7 mouse cellular contexts compared by ENCODE assay signal in the genomic region with DNA sequence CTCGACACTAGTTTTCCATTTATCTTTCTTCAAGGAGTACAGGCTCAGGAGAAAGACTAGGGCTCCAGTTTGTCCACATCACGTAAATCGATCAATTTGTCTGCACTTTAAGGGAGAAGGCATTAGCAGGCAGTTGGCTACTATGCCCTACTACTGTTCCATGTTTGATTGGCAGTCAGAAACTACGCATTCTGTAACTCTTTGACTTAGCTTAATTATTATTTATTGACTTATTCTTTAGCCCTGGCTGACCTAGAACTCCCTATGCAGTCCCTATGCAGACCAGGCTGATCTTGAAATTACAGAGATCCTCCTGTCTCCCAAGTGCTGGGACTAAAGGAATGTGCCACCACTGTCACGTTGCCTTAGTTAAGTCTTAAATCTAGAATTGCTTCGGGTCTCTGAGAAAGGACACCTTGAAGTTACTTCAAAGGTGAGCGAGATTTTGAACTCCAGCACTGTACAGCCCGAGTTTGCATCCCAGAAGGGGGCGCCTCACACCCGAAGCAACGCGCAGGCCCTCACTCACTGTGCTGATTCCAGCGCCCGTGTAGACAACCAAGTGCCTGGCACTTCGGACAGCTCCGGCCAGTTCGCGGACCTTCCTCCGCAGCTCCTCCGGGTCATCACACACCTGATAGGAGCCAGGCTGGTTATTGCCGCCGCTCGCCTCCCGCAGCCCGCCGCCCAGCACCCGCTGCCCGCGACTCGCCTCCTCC. TPM values are rescaled to one million over a fixed set of nuclear protein-coding genes. Genes with fewer than 3 reads are reported as not detected.
A peak's percentile ranks its signal among the peaks of the same experiment; 100 is the strongest.
DNase-seq lines count a peak whose midpoint lies in the region; ATAC-seq and TF ChIP-seq lines count a peak whose summit lies in the region.

No protein-coding gene starts in this region.

- intact Hi-C loops in heart, postnatal 36 days (cut with DNase I), result loop anchor here (1.0 kb wide), 1 partner anchor 88 kb away; no protein-coding TSS in a partner anchor

- peak; percentile 77 for ATAC-seq in embryonic facial prominence, embryonic 14.5 days (ENCODE audit: low read depth)

- H3K27me3 ChIP-seq in CH12.LX (replicated peaks), result no peaks in the 10 kb centered on the region
- H3K27me3 ChIP-seq in embryonic facial prominence, embryonic 14.5 days (replicated peaks; ENCODE audit: control insufficient read depth, insufficient read depth, low read length), result no peaks in the 10 kb centered on the region

- peak overlapping the region; percentile 83 for H3K27ac ChIP-seq in CH12.LX (ENCODE audit: insufficient read depth, low read depth)
- H3K27ac ChIP-seq in embryonic facial prominence, embryonic 14.5 days (replicated peaks; ENCODE audit: low read depth, low read length), result peak overlapping the region; percentile 25; the same call in 1 of the 2 replicates

- dilution Hi-C loops in CH12.LX (cut with MboI; ENCODE audit: extremely low pct_ligation_motif_present, extremely low pct_unique_long_range_greater_than_20kb, low sequenced_read_pairs), result no loop called here

- 13% methylated on average over 30 of the region's 30 CpGs for WGBS in embryonic facial prominence, embryonic 14.5 days

- H3K79me2 ChIP-seq in CH12.LX (replicated peaks; ENCODE audit: control insufficient read depth, extremely low read depth, insufficient read depth, poor library complexity, severe bottlenecking), result peaks cover 26% of the 10 kb centered on the region

- TF ChIP-seq EP300 in CH12.LX (IDR thresholded peaks at IDR 0.05; ENCODE audit: low read length), result no peak

- H3K4me2 ChIP-seq in CH12.LX (ENCODE audit: insufficient read depth, low read depth, poor library complexity, severe bottlenecking), result peak overlapping the region; percentile 86
- peak overlapping the region; percentile 88 for H3K4me2 ChIP-seq in embryonic facial prominence, embryonic 14.5 days (ENCODE audit: low read depth, low read length)

- peak; percentile 40 to 96; a peak in 3 of 4 replicates for TF ChIP-seq CTCF in CH12.LX (conservative IDR thresholded peaks at IDR 0.05 in 1 of 2, IDR thresholded peaks at IDR 0.05 in 1 of 2; ENCODE audit: low read depth in 2 of 2, low read length in 2 of 2)

- peak; percentile 88 for TF ChIP-seq RAD21 in CH12.LX (IDR thresholded peaks at IDR 0.05; ENCODE audit: low read depth, low read length)

- peaks cover 27 to 52% of the 10 kb centered on the region in 2 experiments for H3K4me1 ChIP-seq in CH12.LX (ENCODE audit: control insufficient read depth in 1 of 2, insufficient read depth in 2 of 2)
- H3K4me1 ChIP-seq in embryonic facial prominence, embryonic 14.5 days (ENCODE audit: control insufficient read depth, insufficient read depth, low read length), result peaks cover 4% of the 10 kb centered on the region; the same call in 1 of the 2 replicates

- H3K4me3 ChIP-seq in CH12.LX (replicated peaks in 1 of 3; ENCODE audit: low read depth in 2 of 3, low read length in 2 of 3, poor library complexity in 1 of 3), result peak overlapping the region; percentile 82 to 100 (median 100)
- peak overlapping the region; percentile 90 for H3K4me3 ChIP-seq in embryonic facial prominence, embryonic 14.5 days (ENCODE audit: low read depth, low read length)

- peaks cover 55 to 77% of the 10 kb centered on the region in 2 experiments for H3K36me3 ChIP-seq in CH12.LX (replicated peaks in 1 of 2; ENCODE audit: control insufficient read depth in 1 of 2, insufficient read depth in 1 of 2, low read length in 1 of 2)
- H3K36me3 ChIP-seq in embryonic facial prominence, embryonic 14.5 days (ENCODE audit: control insufficient read depth, insufficient read depth, low read length), result peaks cover 58% of the 10 kb centered on the region

- peak overlapping the region; percentile 93 for H3K9ac ChIP-seq in CH12.LX (ENCODE audit: insufficient read depth, low read depth)
- peak overlapping the region; percentile 77 for H3K9ac ChIP-seq in embryonic facial prominence, embryonic 14.5 days (ENCODE audit: low read depth, low read length)

- DNase-seq in CH12.LX (ENCODE audit: extremely low read depth), result peak; percentile 74
- DNase-seq in T-cell, adult 2 months (ENCODE audit: low spot score), result peak; percentile 74
- DNase-seq in embryonic facial prominence, embryonic 14.5 days (ENCODE audit: low spot score), result peak; percentile 72
- peak; percentile 64 to 69 for DNase-seq in heart, postnatal 36 days
- peak; percentile 54 to 65 for DNase-seq in layer of hippocampus, postnatal 14 days (ENCODE audit: low spot score in 2 of 2)
- peak; percentile 76 to 81 for DNase-seq in lung, postnatal 4 days
- peak; percentile 53 for DNase-seq in right cerebral cortex, postnatal 25 days

- no peaks in the 10 kb centered on the region for H3K9me3 ChIP-seq in CH12.LX (replicated peaks; ENCODE audit: low read length)
- H3K9me3 ChIP-seq in embryonic facial prominence, embryonic 14.5 days (ENCODE audit: control insufficient read depth, low read length), result no peaks in the 10 kb centered on the region

- no peak for TF ChIP-seq POLR2A in CH12.LX (IDR thresholded peaks at IDR 0.05; ENCODE audit: low read depth, low read length)

- in situ Hi-C loops in CH12.LX (cut with MboI; ENCODE audit: low pct_ligation_motif_present, low pct_unique_long_range_greater_than_20kb, low sequenced_read_pairs), result loop anchor here (10.0 kb wide), 1 partner anchor 61 kb away; no protein-coding TSS in a partner anchor

TF ChIP-seq in CH12.LX, 34 proteins besides CTCF, POLR2A, EP300 and RAD21 (continues in another document):
- TF ChIP-seq MAZ (IDR thresholded peaks at IDR 0.05; ENCODE audit: low read depth, low read length), result 0 out of 2 replicates have a peak, but pooled peaks have one; percentile 11
- TF ChIP-seq ELF1 (IDR thresholded peaks at IDR 0.05; ENCODE audit: low read depth, low read length), result no peak
- peak; percentile 87; the same call in 1 of the 2 replicates for TF ChIP-seq UBTF (IDR thresholded peaks at IDR 0.05; ENCODE audit: low read depth, low read length)
- TF ChIP-seq IRF4 (IDR thresholded peaks at IDR 0.05; ENCODE audit: low read depth, low read length), result no peak
- no peak for TF ChIP-seq TBP (conservative IDR thresholded peaks at IDR 0.05; ENCODE audit: low read depth, low read length)
- TF ChIP-seq MXI1 (IDR thresholded peaks at IDR 0.05; ENCODE audit: low read depth, low read length), result peak; percentile 82
- peak; percentile 50; the same call in 1 of the 2 replicates for TF ChIP-seq NRF1 (IDR thresholded peaks at IDR 0.05; ENCODE audit: low read depth, low read length)
- TF ChIP-seq GABPA (IDR thresholded peaks at IDR 0.05; ENCODE audit: insufficient replicate concordance, low read depth, low read length), result no peak
- TF ChIP-seq CHD1 (IDR thresholded peaks at IDR 0.05; ENCODE audit: low read depth, low read length), result peak; percentile 80; the same call in 1 of the 2 replicates
- 0 out of 2 replicates have a peak, but pooled peaks have one; percentile 45 for TF ChIP-seq SIN3A (IDR thresholded peaks at IDR 0.05; ENCODE audit: low read length)
- TF ChIP-seq ZKSCAN1 (IDR thresholded peaks at IDR 0.05; ENCODE audit: borderline replicate concordance, low read depth, low read length), result no peak
- no peak for TF ChIP-seq JUN (IDR thresholded peaks at IDR 0.05; ENCODE audit: insufficient read depth, low read depth, low read length)
- no peak for TF ChIP-seq MEF2A (IDR thresholded peaks at IDR 0.05; ENCODE audit: borderline replicate concordance, low read depth, low read length)
- peak; percentile 93 for TF ChIP-seq SMC3 (IDR thresholded peaks at IDR 0.05; ENCODE audit: low read depth, low read length)
- no peak for TF ChIP-seq MAX (IDR thresholded peaks at IDR 0.05; ENCODE audit: low read length)
- TF ChIP-seq CHD2 (IDR thresholded peaks at IDR 0.05; ENCODE audit: low read length), result no peak
- TF ChIP-seq MYC (IDR thresholded peaks at IDR 0.05; ENCODE audit: low read depth, low read length), result peak; percentile 68; the same call in 1 of the 2 replicates
- no peak for TF ChIP-seq JUND (conservative IDR thresholded peaks at IDR 0.05; ENCODE audit: low read depth, low read length)
- TF ChIP-seq ZC3H11A (IDR thresholded peaks at IDR 0.05; ENCODE audit: low read depth, low read length), result peak; percentile 77
- TF ChIP-seq PAX5 (IDR thresholded peaks at IDR 0.05; ENCODE audit: low read length), result no peak

RNA-seq across cellular contexts. Expression of gene Sirt7, which starts 0.9 kb away (rescaled TPM):
- total RNA-seq in CH12.LX (2012; rRNA removed), result 75.2 and 87.1 TPM in 2 replicates
- total RNA-seq in CH12.LX (2014; rRNA removed), result 71.7 and 74.4 TPM in 2 replicates
- polyA plus RNA-seq in CH12.LX (2012; ENCODE audit: insufficient read length, low read depth), result 84.4 and 91.3 TPM in 2 replicates
- 21.8 and 23.0 TPM in 2 replicates for polyA plus RNA-seq in embryonic facial prominence, embryonic 14.5 days (2014; fragmentation: Nextera tagmentation; extraction: Ambion mirVana)
- 10 to 100 TPM; 10.0 to 10.1 TPM for total RNA-seq in heart, postnatal 36 days (2021)
- 10 to 100 TPM; 35.0 to 35.4 TPM for total RNA-seq in layer of hippocampus, postnatal 14 days (2021)

RNA-seq across cellular contexts. Expression of gene Pcyt2, which starts 6.4 kb away (rescaled TPM):
- total RNA-seq in CH12.LX (2012; rRNA removed), result 166 and 175 TPM in 2 replicates
- total RNA-seq in CH12.LX (2014; rRNA removed), result 149 and 154 TPM in 2 replicates
- 155 and 158 TPM in 2 replicates for polyA plus RNA-seq in CH12.LX (2012; ENCODE audit: insufficient read length, low read depth)
- polyA plus RNA-seq in embryonic facial prominence, embryonic 14.5 days (2014; fragmentation: Nextera tagmentation; extraction: Ambion mirVana), result 88.8 and 97.5 TPM in 2 replicates
- 10 to 100 TPM; 48.2 to 54.6 TPM for total RNA-seq in heart, postnatal 36 days (2021)
- total RNA-seq in layer of hippocampus, postnatal 14 days (2021), result 100 to 1,000 TPM; 150 TPM

RNA-seq across cellular contexts. Expression of gene Mafg, which starts 9.3 kb away (rescaled TPM):
- total RNA-seq in CH12.LX (2012; rRNA removed), result 26.4 and 29.3 TPM in 2 replicates
- total RNA-seq in CH12.LX (2014; rRNA removed), result 14.6 and 17.0 TPM in 2 replicates
- 62.1 and 63.7 TPM in 2 replicates for polyA plus RNA-seq in CH12.LX (2012; ENCODE audit: insufficient read length, low read depth)
- polyA plus RNA-seq in embryonic facial prominence, embryonic 14.5 days (2014; fragmentation: Nextera tagmentation; extraction: Ambion mirVana), result 26.3 and 26.8 TPM in 2 replicates
- total RNA-seq in heart, postnatal 36 days (2021), result 10 to 100 TPM; 39.3 to 43.8 TPM
- 10 to 100 TPM; 85.5 to 89.8 TPM for total RNA-seq in layer of hippocampus, postnatal 14 days (2021)

RNA-seq across cellular contexts. Expression of gene Npb, which starts 15.8 kb away (rescaled TPM):
- total RNA-seq in CH12.LX (2012; rRNA removed), result 0.55 TPM in 1 of 2 replicates, not detected in the other
- total RNA-seq in CH12.LX (2014; rRNA removed), result not detected in 2 replicates
- 1.0 and 1.3 TPM in 2 replicates for polyA plus RNA-seq in CH12.LX (2012; ENCODE audit: insufficient read length, low read depth)
- polyA plus RNA-seq in embryonic facial prominence, embryonic 14.5 days (2014; fragmentation: Nextera tagmentation; extraction: Ambion mirVana), result 1.3 and 1.8 TPM in 2 replicates
- not detected for total RNA-seq in heart, postnatal 36 days (2021)
- 1 to 10 TPM; 2.3 to 2.7 TPM for total RNA-seq in layer of hippocampus, postnatal 14 days (2021)

RNA-seq across cellular contexts. Expression of gene Pycr1, which starts 19.4 kb away (rescaled TPM):
- total RNA-seq in CH12.LX (2012; rRNA removed), result 26.2 and 75.3 TPM in 2 replicates
- 18.3 and 21.0 TPM in 2 replicates for total RNA-seq in CH12.LX (2014; rRNA removed)
- polyA plus RNA-seq in CH12.LX (2012; ENCODE audit: insufficient read length, low read depth), result 27.2 and 32.3 TPM in 2 replicates
- polyA plus RNA-seq in embryonic facial prominence, embryonic 14.5 days (2014; fragmentation: Nextera tagmentation; extraction: Ambion mirVana), result 56.7 and 64.7 TPM in 2 replicates
- 1 to 10 TPM; 1.2 to 1.3 TPM for total RNA-seq in heart, postnatal 36 days (2021)
- total RNA-seq in layer of hippocampus, postnatal 14 days (2021), result 1 to 10 TPM; 4.7 to 5.1 TPM

Comparison
In these comparisons a context has a peak if more than half of its experiments do, and no peak if none do; other contexts are left out.
1. Peak in every context shown above with its lines: DNase-seq, ATAC-seq, H3K4me3 ChIP-seq and H3K27ac ChIP-seq.